11 mouse cellular contexts compared by ENCODE assay signal in genomic region chr15:98987661-98988181, GRCm38 (mm10). TPM values are rescaled to one million over a fixed set of nuclear protein-coding genes. Genes with fewer than 3 reads are reported as not detected.
DNase-seq lines count a peak whose midpoint lies in the region; ATAC-seq and TF ChIP-seq lines count a peak whose summit lies in the region.
"Had no signal": no experiment of that assay in that cellular context is flagged by ENCODE, and none has a peak within 500 bp of the region (broad histone marks: within the 10 kb centered on the region; RNA-seq: fewer than 3 reads in every experiment).

No protein-coding gene starts in this region.

- H3K27me3 ChIP-seq in kidney, embryonic 14.5 days (ENCODE audit: control insufficient read depth, insufficient read depth, low read length): no peaks in the 10 kb centered on the region
- no peaks in the 10 kb centered on the region for H3K27me3 ChIP-seq in embryonic facial prominence, embryonic 10.5 days (replicated peaks; ENCODE audit: low read depth, poor library complexity, severe bottlenecking)
- H3K27me3 ChIP-seq in hindbrain, embryonic 10.5 days (ENCODE audit: insufficient read depth, poor library complexity, severe bottlenecking): no peaks in the 10 kb centered on the region
- no peaks in the 10 kb centered on the region for H3K27me3 ChIP-seq in midbrain, postnatal 0 days (ENCODE audit: insufficient read depth, low read length)

- no peaks in the 10 kb centered on the region for H3K9me3 ChIP-seq in kidney, embryonic 14.5 days (ENCODE audit: control insufficient read depth, low read length)
- no peaks in the 10 kb centered on the region for H3K9me3 ChIP-seq in embryonic facial prominence, embryonic 10.5 days
- H3K9me3 ChIP-seq in hindbrain, embryonic 10.5 days: no peaks in the 10 kb centered on the region
- no peaks in the 10 kb centered on the region for H3K9me3 ChIP-seq in midbrain, postnatal 0 days (ENCODE audit: low read length)

- DNase-seq in kidney, postnatal 10 days: no peak
- DNase-seq in embryonic facial prominence, embryonic 10.5 days (ENCODE audit: low spot score): no peak
- no peak for DNase-seq in hindbrain, embryonic 10.5 days (ENCODE audit: low spot score)
- no peak for DNase-seq in midbrain, postnatal 0 days (ENCODE audit: low spot score)
- DNase-seq in layer of hippocampus, postnatal 25 days (ENCODE audit: extremely low spot score in 1 of 2, low spot score in 1 of 2): no peak
- no peak for DNase-seq in natural killer cell, adult 2 months (ENCODE audit: low spot score in 2 of 2)
- DNase-seq: spleen, adult 18-20 months had no signal

- H3K9ac ChIP-seq in kidney, embryonic 14.5 days (ENCODE audit: low read depth, low read length): no peak overlapping the region
- peak overlapping the region; percentile 64 for H3K9ac ChIP-seq in midbrain, postnatal 0 days (replicated peaks; ENCODE audit: low read length, poor library complexity, severe bottlenecking)
- H3K9ac ChIP-seq: liver, embryonic 14.5 days had no signal

- 48% methylated on average over 8 of the region's 8 CpGs for WGBS in kidney, embryonic 14.5 days
- WGBS in embryonic facial prominence, embryonic 10.5 days: 40% methylated on average over 8 of the region's 8 CpGs
- 31% methylated on average over 8 of the region's 8 CpGs for WGBS in hindbrain, embryonic 10.5 days
- 10% methylated on average over 8 of the region's 8 CpGs for WGBS in midbrain, postnatal 0 days

- no peak overlapping the region for H3K4me3 ChIP-seq in kidney, embryonic 14.5 days (ENCODE audit: low read length)
- H3K4me3 ChIP-seq in embryonic facial prominence, embryonic 10.5 days: peak overlapping the region; percentile 35
- H3K4me3 ChIP-seq in hindbrain, embryonic 10.5 days: peak overlapping the region; percentile 59
- H3K4me3 ChIP-seq in midbrain, postnatal 0 days (ENCODE audit: low read depth, low read length): no peak overlapping the region

- TF ChIP-seq CTCF in midbrain, postnatal 0 days (IDR thresholded peaks at IDR 0.05): no peak

- 0 out of 2 replicates have a peak, but pooled peaks cover 8% of the 10 kb centered on the region for H3K4me1 ChIP-seq in kidney, embryonic 14.5 days (ENCODE audit: control insufficient read depth, insufficient read depth, low read length)
- peaks cover 96% of the 10 kb centered on the region for H3K4me1 ChIP-seq in embryonic facial prominence, embryonic 10.5 days
- H3K4me1 ChIP-seq in hindbrain, embryonic 10.5 days (replicated peaks): peaks cover 99% of the 10 kb centered on the region
- peaks cover 39% of the 10 kb centered on the region for H3K4me1 ChIP-seq in midbrain, postnatal 0 days (ENCODE audit: insufficient read depth, low read length)

- H3K36me3 ChIP-seq in kidney, embryonic 14.5 days (ENCODE audit: control insufficient read depth, insufficient read depth, low read length): no peaks in the 10 kb centered on the region
- no peaks in the 10 kb centered on the region for H3K36me3 ChIP-seq in embryonic facial prominence, embryonic 10.5 days (replicated peaks)
- peaks cover 12% of the 10 kb centered on the region for H3K36me3 ChIP-seq in hindbrain, embryonic 10.5 days
- no peaks in the 10 kb centered on the region for H3K36me3 ChIP-seq in midbrain, postnatal 0 days (ENCODE audit: insufficient read depth, low read length)

- peak overlapping the region; percentile 44; the same call in 1 of the 2 replicates for H3K27ac ChIP-seq in kidney, embryonic 14.5 days (ENCODE audit: low read depth, low read length)
- peak overlapping the region; percentile 90 for H3K27ac ChIP-seq in embryonic facial prominence, embryonic 10.5 days (replicated peaks)
- peak overlapping the region; percentile 95 for H3K27ac ChIP-seq in hindbrain, embryonic 10.5 days
- H3K27ac ChIP-seq in midbrain, postnatal 0 days (ENCODE audit: low read depth, low read length): peak overlapping the region; percentile 97
- H3K27ac ChIP-seq: liver, embryonic 14.5 days had no signal

- ATAC-seq in kidney, embryonic 14.5 days (ENCODE audit: low FRiP score, low TSS enrichment): no peak
- ATAC-seq in midbrain, postnatal 0 days (ENCODE audit: low FRiP score): no peak
- ATAC-seq in megakaryocyte-erythroid progenitor cell, adult 5-6 weeks (replicated peaks; ENCODE audit: low FRiP score, low TSS enrichment, poor library complexity, severe bottlenecking): no peak

- no peak overlapping the region for H3K4me2 ChIP-seq in kidney, embryonic 14.5 days (replicated peaks; ENCODE audit: low read depth, low read length)
- H3K4me2 ChIP-seq in midbrain, postnatal 0 days (ENCODE audit: low read depth, low read length, poor library complexity, severe bottlenecking): peak overlapping the region; percentile 66

RNA-seq across cellular contexts. Expression of gene Tuba1a, which starts 34.2 kb away (rescaled TPM):
- 891 and 921 TPM in 2 replicates for polyA plus RNA-seq in kidney, embryonic 14.5 days (2014; fragmentation: Nextera tagmentation; extraction: Ambion mirVana)
- 2,739 and 2,840 TPM in 2 replicates for polyA plus RNA-seq in embryonic facial prominence, embryonic 10.5 days (2016; fragmentation: Nextera tagmentation; extraction: Ambion mirVana)
- 4,838 and 8,764 TPM in 2 replicates for polyA plus RNA-seq in hindbrain, embryonic 10.5 days (2016; fragmentation: Nextera tagmentation; extraction: Ambion mirVana)
- 17,447 and 20,461 TPM in 2 replicates for total RNA-seq in midbrain, postnatal 0 days (2014; rRNA removed)
- polyA plus RNA-seq in midbrain, postnatal 0 days (2015; fragmentation: Nextera tagmentation; extraction: Ambion mirVana): 15,641 and 16,823 TPM in 2 replicates
- total RNA-seq in layer of hippocampus, postnatal 25 days (2021): 1,000 to 10,000 TPM; 1,021 to 1,172 TPM
- total RNA-seq in megakaryocyte-erythroid progenitor cell, adult 5-6 weeks (2014; fragmentation: Nextera tagmentation): 4.5 and 10.2 TPM in 2 replicates
- 9.7 and 16.0 TPM in 2 replicates for total RNA-seq in megakaryocyte-erythroid progenitor cell, adult 5-6 weeks (2017)

RNA-seq across cellular contexts. Expression of gene Gm49450, which starts 34.4 kb away (rescaled TPM):
- not detected in 2 replicates for polyA plus RNA-seq in kidney, embryonic 14.5 days (2014; fragmentation: Nextera tagmentation; extraction: Ambion mirVana)
- polyA plus RNA-seq in embryonic facial prominence, embryonic 10.5 days (2016; fragmentation: Nextera tagmentation; extraction: Ambion mirVana): not detected in 2 replicates
- polyA plus RNA-seq in hindbrain, embryonic 10.5 days (2016; fragmentation: Nextera tagmentation; extraction: Ambion mirVana): not detected in 2 replicates
- 1,797 and 2,945 TPM in 2 replicates for total RNA-seq in midbrain, postnatal 0 days (2014; rRNA removed)
- not detected in 2 replicates for polyA plus RNA-seq in midbrain, postnatal 0 days (2015; fragmentation: Nextera tagmentation; extraction: Ambion mirVana)
- not detected for total RNA-seq in layer of hippocampus, postnatal 25 days (2021)
- total RNA-seq in megakaryocyte-erythroid progenitor cell, adult 5-6 weeks (2014; fragmentation: Nextera tagmentation): not detected in 2 replicates
- total RNA-seq in megakaryocyte-erythroid progenitor cell, adult 5-6 weeks (2017): not detected in 2 replicates
- total RNA-seq: MEL had no signal

RNA-seq across cellular contexts. Expression of gene Tuba1c, which starts 42.0 kb away (rescaled TPM):
- polyA plus RNA-seq in kidney, embryonic 14.5 days (2014; fragmentation: Nextera tagmentation; extraction: Ambion mirVana): 187 and 196 TPM in 2 replicates
- polyA plus RNA-seq in embryonic facial prominence, embryonic 10.5 days (2016; fragmentation: Nextera tagmentation; extraction: Ambion mirVana): 141 and 144 TPM in 2 replicates
- 111 and 135 TPM in 2 replicates for polyA plus RNA-seq in hindbrain, embryonic 10.5 days (2016; fragmentation: Nextera tagmentation; extraction: Ambion mirVana)
- total RNA-seq in midbrain, postnatal 0 days (2014; rRNA removed): 18.2 and 22.6 TPM in 2 replicates
- 9.6 and 9.9 TPM in 2 replicates for polyA plus RNA-seq in midbrain, postnatal 0 days (2015; fragmentation: Nextera tagmentation; extraction: Ambion mirVana)
- total RNA-seq in layer of hippocampus, postnatal 25 days (2021): 10 to 100 TPM; 62.5 to 77.9 TPM
- 85.6 and 109 TPM in 2 replicates for total RNA-seq in megakaryocyte-erythroid progenitor cell, adult 5-6 weeks (2014; fragmentation: Nextera tagmentation)
- 34.5 and 41.4 TPM in 2 replicates for total RNA-seq in megakaryocyte-erythroid progenitor cell, adult 5-6 weeks (2017)

RNA-seq across cellular contexts. Expression of gene Tuba1b, which starts 53.4 kb away (rescaled TPM):
- polyA plus RNA-seq in kidney, embryonic 14.5 days (2014; fragmentation: Nextera tagmentation; extraction: Ambion mirVana): 1,971 and 2,088 TPM in 2 replicates
- polyA plus RNA-seq in embryonic facial prominence, embryonic 10.5 days (2016; fragmentation: Nextera tagmentation; extraction: Ambion mirVana): 2,343 and 2,408 TPM in 2 replicates
- polyA plus RNA-seq in hindbrain, embryonic 10.5 days (2016; fragmentation: Nextera tagmentation; extraction: Ambion mirVana): 2,254 and 2,463 TPM in 2 replicates
- 2,522 and 3,264 TPM in 2 replicates for total RNA-seq in midbrain, postnatal 0 days (2014; rRNA removed)
- 1,582 and 1,796 TPM in 2 replicates for polyA plus RNA-seq in midbrain, postnatal 0 days (2015; fragmentation: Nextera tagmentation; extraction: Ambion mirVana)
- 100 to 1,000 TPM; 478 to 525 TPM for total RNA-seq in layer of hippocampus, postnatal 25 days (2021)
- 2,322 and 3,225 TPM in 2 replicates for total RNA-seq in megakaryocyte-erythroid progenitor cell, adult 5-6 weeks (2014; fragmentation: Nextera tagmentation)
- 801 and 969 TPM in 2 replicates for total RNA-seq in megakaryocyte-erythroid progenitor cell, adult 5-6 weeks (2017)

Comparison
In these comparisons a context has a peak if more than half of its experiments do, and no peak if none do; other contexts are left out.
1. H3K27ac ChIP-seq: peak in every context shown above with its lines; median percentile 97 in midbrain, postnatal 0 days; 95 in hindbrain, embryonic 10.5 days; 90 in embryonic facial prominence, embryonic 10.5 days; 44 in kidney, embryonic 14.5 days.
2. H3K4me3 ChIP-seq: peak in embryonic facial prominence, embryonic 10.5 days (single experiment) and hindbrain, embryonic 10.5 days (single experiment); none in kidney, embryonic 14.5 days (single experiment) and midbrain, postnatal 0 days (single experiment).
3. RNA of gene Tuba1c, which starts 42.0 kb away (polyA plus RNA-seq): 187 to 196 TPM in kidney, embryonic 14.5 days, 141 to 144 TPM in embryonic facial prominence, embryonic 10.5 days and 111 to 135 TPM in hindbrain, embryonic 10.5 days; 9.6 to 9.9 TPM in midbrain, postnatal 0 days; every median in the first group is over 10 times any median in the second.